Mouse (Mus musculus) hindbrain, embryonic 13.5 days (tissue): ENCODE measurements around the gene Hist1h4d. TPM values are rescaled to one million over a fixed set of nuclear protein-coding genes. Genes with fewer than 3 reads are reported as not detected.

Experiments used
- ATAC-seq: fragments of 200-750 bp; cut with Nextera tagmentation; 2 replicates; pipeline ENCODE4 v1.8.0; 2017; ENCODE audit warnings: moderate TSS enrichment; ENCODE audit not compliant: low FRiP score
- H3K27ac ChIP-seq: fragments of 300-500 bp; sonication (generic); 2 replicates; pipeline ENCODE4 v1.5.1; 2015; ENCODE audit warnings: inconsistent platforms, mild to moderate bottlenecking, moderate library complexity
- H3K27me3 ChIP-seq: fragments of 300-500 bp; sonication (generic); 2 replicates; pipeline ENCODE4 v1.6.1; 2015; ENCODE audit warnings: mild to moderate bottlenecking, inconsistent platforms
- H3K36me3 ChIP-seq: fragments of 300-500 bp; sonication (generic); 2 replicates; pipeline ENCODE4 v1.6.1; 2015; ENCODE audit warnings: mild to moderate bottlenecking, inconsistent platforms
- H3K4me1 ChIP-seq: fragments of 300-500 bp; sonication (generic); replicated peaks from 2 replicates; pipeline ENCODE4 v1.6.1; 2015; ENCODE audit warnings: inconsistent platforms
- H3K4me2 ChIP-seq: fragments of 300-500 bp; sonication (generic); 2 replicates; pipeline ENCODE4 v1.6.1; 2015; ENCODE audit warnings: inconsistent platforms, mild to moderate bottlenecking, moderate library complexity
- H3K4me3 ChIP-seq: fragments of 300-500 bp; sonication (generic); 2 replicates; pipeline ENCODE4 v1.5.1; 2015; ENCODE audit warnings: mild to moderate bottlenecking, inconsistent platforms
- H3K9ac ChIP-seq: fragments of 300-500 bp; sonication (generic); 2 replicates; pipeline ENCODE4 v1.6.1; 2015; ENCODE audit warnings: mild to moderate bottlenecking, inconsistent platforms
- H3K9me3 ChIP-seq: fragments of 300-500 bp; sonication (generic); 2 replicates; pipeline ENCODE4 v1.6.1; 2016; ENCODE audit warnings: inconsistent platforms
- WGBS: fragments of 180-500 bp; shearing (Covaris S2); methylation state at CpG from one replicate; pipeline ENCODE4 v1.1.7; 2015; 5-methylcytosine and 5-hydroxymethylcytosine counted together
- polyA plus RNA-seq: library from polyadenylated mRNA; unstranded; fragments of >200 nt; fragmentation: Nextera tagmentation; extraction: Ambion mirVana; gene quantifications from 2 replicates; pipeline ENCODE4 v1.2.1, GENCODE M21; 2015

Hist1h4d gene
- polyA plus RNA-seq, 1 experiment from 2014 or later = 52.6 TPM

DNA sequence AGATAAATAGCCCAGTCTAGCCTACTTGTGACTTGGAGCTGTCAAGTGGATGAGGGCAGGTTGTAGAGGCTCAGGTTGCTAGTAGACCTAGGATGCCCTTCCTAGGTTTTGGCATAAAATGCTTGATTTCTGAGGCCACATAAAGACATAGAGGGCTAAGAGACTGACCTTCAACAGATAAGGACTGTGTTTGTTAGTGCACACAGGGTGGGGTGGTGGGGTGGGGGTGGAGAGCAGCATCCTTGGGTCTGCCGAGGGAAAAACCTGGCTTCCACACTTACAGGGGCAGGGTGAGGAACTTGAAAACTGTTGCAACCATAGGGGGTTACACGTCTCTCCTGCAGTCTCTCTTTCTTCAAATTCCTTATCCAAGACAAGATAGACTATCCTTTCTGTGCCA lies 13.8 kb downstream of the Hist1h4d start:
- no peaks in the 10 kb centered on the region for H3K27me3 ChIP-seq
- 85% methylated on average over 2 of the region's 2 CpGs for WGBS
- H3K4me2 ChIP-seq = no peak overlapping the region
- H3K4me1 ChIP-seq = no peaks in the 10 kb centered on the region
- ATAC-seq = no peak
- no peak overlapping the region for H3K4me3 ChIP-seq
- H3K27ac ChIP-seq = no peak overlapping the region
- H3K9me3 ChIP-seq = no peaks in the 10 kb centered on the region
- no peaks in the 10 kb centered on the region for H3K36me3 ChIP-seq
- no peak overlapping the region for H3K9ac ChIP-seq

DNA sequence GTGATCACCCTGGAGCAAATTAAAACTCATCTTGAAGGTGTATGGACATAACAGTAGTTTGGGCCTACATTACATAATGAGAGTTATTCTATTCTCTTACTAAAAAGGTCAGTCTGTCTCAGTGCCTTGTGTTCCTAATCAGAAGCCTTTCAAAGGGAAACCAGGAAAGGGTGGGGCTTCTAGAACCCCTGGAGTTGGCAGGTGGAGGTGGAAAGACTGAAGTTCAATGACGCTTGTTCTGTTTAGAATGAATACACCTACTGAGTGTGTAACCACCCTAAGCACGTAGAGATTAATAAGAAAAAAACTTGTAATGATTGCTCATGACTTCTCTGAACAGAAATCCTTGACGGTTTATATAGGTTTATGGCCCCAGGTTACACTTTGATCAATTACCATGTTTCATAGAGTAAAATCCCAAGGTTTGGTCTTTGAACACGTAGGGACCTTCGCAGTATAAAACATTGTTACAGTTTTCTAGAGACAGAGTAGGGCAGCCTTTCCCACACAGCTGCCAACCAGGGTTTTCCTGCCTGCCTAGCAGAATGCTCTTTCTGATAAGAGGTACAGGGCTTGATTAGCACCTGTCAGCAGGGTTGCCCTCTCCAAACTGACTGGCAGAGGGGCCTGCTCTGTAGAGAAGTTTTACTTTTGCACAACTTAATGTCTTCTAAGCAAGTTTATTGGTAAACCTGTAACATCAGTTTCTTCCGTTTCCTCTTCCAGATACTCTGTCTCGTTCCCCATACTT lies 14.4 kb downstream of the Hist1h4d start:
- H3K9ac ChIP-seq = no peak overlapping the region
- no peak overlapping the region for H3K27ac ChIP-seq
- no peaks in the 10 kb centered on the region for H3K36me3 ChIP-seq
- H3K9me3 ChIP-seq = no peaks in the 10 kb centered on the region
- no peak overlapping the region for H3K4me3 ChIP-seq
- no peak overlapping the region for H3K4me2 ChIP-seq
- H3K27me3 ChIP-seq = no peaks in the 10 kb centered on the region
- H3K4me1 ChIP-seq = no peaks in the 10 kb centered on the region
- ATAC-seq = no peak
- 86% methylated on average over 7 of the region's 7 CpGs for WGBS

DNA sequence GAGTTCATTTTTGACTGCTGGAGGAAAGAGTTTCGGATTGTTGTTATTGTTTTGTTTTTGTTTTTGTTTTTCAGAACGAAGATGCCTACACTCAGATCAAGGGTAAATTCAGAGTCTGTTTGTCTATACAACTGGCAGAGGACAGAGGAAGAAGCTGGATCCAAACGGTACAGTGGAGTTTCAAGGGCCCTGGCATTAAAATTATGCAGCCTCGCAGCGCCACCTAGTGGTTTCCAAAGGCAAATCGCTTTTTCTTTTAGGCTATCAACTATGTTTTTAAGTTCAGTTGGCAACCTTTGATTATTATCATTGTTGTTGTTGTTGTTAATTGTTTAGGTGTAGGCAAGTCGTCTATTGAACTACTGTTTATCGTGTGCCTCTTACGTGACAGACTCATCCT lies 16.6 kb downstream of the Hist1h4d start:
- no peak overlapping the region for H3K4me3 ChIP-seq
- WGBS = 8% methylated on average over 9 of the region's 9 CpGs
- ATAC-seq = no peak
- no peak overlapping the region for H3K9ac ChIP-seq
- H3K4me2 ChIP-seq = no peak overlapping the region
- H3K27me3 ChIP-seq = no peaks in the 10 kb centered on the region
- H3K9me3 ChIP-seq = no peaks in the 10 kb centered on the region
- H3K36me3 ChIP-seq = no peaks in the 10 kb centered on the region
- H3K27ac ChIP-seq = no peak overlapping the region
- no peaks in the 10 kb centered on the region for H3K4me1 ChIP-seq

DNA sequence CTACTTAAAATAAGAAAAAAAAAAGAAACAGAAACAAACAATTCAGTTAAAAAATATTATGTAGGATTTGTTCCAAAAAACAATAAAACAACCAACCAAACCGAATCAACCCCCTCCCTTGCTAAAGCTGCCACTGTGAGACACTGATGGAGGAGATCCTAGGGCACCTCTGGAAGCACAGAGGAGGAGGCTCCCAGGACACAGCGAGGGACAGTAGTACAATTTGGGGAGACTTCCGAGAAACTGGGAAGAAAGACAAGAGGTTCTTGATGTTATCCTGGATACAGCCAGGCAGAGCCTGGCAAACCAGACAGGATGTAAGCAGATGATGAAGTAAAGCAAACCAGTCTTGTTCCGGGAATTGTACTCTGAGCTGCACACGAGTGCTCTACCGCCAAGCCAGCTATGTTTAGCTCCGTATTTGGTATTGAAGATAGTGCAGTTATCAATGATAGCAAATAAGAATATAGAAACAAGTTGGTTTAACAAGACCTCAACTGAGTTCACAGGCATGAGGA lies 21.8 kb downstream of the Hist1h4d start:
- WGBS = 86% methylated on average over 7 of the region's 7 CpGs
- no peaks in the 10 kb centered on the region for H3K9me3 ChIP-seq
- no peak overlapping the region for H3K4me3 ChIP-seq
- H3K36me3 ChIP-seq = no peaks in the 10 kb centered on the region
- no peaks in the 10 kb centered on the region for H3K4me1 ChIP-seq
- H3K27ac ChIP-seq = no peak overlapping the region
- no peak overlapping the region for H3K9ac ChIP-seq
- no peaks in the 10 kb centered on the region for H3K27me3 ChIP-seq
- no peak for ATAC-seq
- H3K4me2 ChIP-seq = no peak overlapping the region

DNA sequence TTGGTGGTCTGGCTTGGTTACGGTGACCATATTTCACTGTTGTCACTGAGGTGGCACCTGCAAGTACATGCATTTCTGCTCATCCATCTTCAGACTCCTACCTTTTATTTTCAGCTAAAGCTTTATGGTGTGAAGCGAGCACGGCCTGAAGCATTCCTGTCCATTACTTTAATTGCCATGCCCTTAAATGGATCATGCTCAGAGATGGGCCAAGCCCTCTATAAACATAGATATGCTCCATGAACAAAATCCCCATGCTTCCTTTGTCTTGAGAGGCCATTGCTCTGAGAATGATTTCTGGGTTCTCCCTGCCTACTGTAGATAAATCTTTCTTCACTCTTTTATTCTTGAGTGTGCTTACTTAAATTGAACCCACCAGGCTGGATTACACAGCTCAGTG lies 23.1 kb downstream of the Hist1h4d start:
- H3K36me3 ChIP-seq = no peaks in the 10 kb centered on the region
- no peak overlapping the region for H3K4me3 ChIP-seq
- H3K27ac ChIP-seq = no peak overlapping the region
- H3K4me1 ChIP-seq = no peaks in the 10 kb centered on the region
- 91% methylated on average over 3 of the region's 3 CpGs for WGBS
- H3K9ac ChIP-seq = no peak overlapping the region
- H3K9me3 ChIP-seq = no peaks in the 10 kb centered on the region
- H3K27me3 ChIP-seq = no peaks in the 10 kb centered on the region
- no peak for ATAC-seq
- H3K4me2 ChIP-seq = no peak overlapping the region

DNA sequence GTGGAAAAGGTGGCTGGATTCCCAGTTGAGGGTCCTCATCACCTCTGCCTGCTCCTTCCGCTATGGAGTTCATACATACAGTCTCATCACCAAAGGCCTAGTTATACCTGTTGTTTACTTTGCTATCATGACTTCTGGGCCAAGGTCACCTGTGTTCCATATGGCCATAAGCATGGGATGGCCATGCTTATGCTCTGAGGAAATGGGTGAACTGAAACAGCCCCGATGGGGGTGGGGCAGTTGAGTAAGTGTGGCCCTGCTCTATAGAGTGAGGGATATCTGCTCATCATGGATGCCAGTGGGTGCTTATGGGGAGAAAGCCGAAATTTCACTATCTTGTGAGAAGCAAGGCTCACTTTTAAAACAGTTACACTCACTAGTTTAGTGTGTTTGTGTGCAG lies 23.7 kb downstream of the Hist1h4d start:
- H3K9ac ChIP-seq = no peak overlapping the region
- no peak overlapping the region for H3K4me3 ChIP-seq
- no peaks in the 10 kb centered on the region for H3K4me1 ChIP-seq
- no peaks in the 10 kb centered on the region for H3K27me3 ChIP-seq
- H3K9me3 ChIP-seq = no peaks in the 10 kb centered on the region
- no peak overlapping the region for H3K4me2 ChIP-seq
- H3K36me3 ChIP-seq = no peaks in the 10 kb centered on the region
- ATAC-seq = no peak
- WGBS = 84% methylated on average over 3 of the region's 3 CpGs
- no peak overlapping the region for H3K27ac ChIP-seq

DNA sequence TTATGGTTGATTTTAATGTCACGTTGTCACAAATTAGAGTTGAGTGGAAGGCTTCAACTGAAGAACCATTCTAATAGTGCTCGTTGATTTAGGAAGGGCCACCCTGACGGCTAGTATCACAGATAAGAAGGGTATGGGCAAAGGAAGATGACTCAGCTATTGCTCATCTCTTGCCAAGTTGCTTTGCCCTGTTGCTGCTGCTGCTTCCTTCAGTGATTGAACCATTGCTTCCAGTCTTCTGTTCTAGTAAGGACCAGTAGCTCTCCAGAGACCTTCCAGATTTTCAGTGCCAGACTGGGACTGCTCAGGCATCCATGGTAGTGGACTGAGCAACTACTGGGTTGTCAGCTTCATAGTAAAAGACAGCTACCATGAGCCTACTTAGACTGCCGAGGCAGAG lies 27.8 kb downstream of the Hist1h4d start:
- Histone ChIP-seq H3K36me3 (no peaks in the 10 kb centered on the region), H3K9me3 (no peaks in the 10 kb centered on the region), H3K27ac (no peak overlapping the region), H3K9ac (no peak overlapping the region), H3K4me1 (no peaks in the 10 kb centered on the region), H3K4me2 (no peak overlapping the region), H3K27me3 (no peaks in the 10 kb centered on the region), H3K4me3 (no peak overlapping the region)
- ATAC-seq = no peak
- WGBS = 90% methylated on average over 4 of the region's 4 CpGs

DNA sequence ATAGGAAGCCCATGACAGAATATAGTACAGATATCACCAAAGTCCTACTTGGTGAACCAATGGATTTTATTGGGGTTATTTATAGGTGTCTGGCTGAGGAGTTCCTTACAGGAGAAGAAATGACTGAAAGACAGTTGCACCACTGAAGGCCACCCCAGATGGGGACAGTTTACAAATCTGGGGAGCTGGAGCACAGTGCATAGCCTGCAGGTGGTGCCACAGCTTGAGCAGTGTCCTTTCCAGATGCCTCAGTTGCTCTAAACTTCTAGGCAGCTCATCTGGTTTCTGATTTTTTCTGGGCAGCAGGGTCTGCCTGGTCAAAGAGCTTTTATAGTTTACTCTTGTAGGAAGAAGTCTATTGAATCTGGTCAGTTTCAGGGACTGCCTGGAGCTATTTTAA lies 28.4 kb downstream of the Hist1h4d start:
- Histone ChIP-seq H3K4me1 (no peaks in the 10 kb centered on the region), H3K36me3 (no peaks in the 10 kb centered on the region), H3K4me2 (no peak overlapping the region), H3K4me3 (no peak overlapping the region), H3K27ac (no peak overlapping the region), H3K9ac (no peak overlapping the region), H3K27me3 (no peaks in the 10 kb centered on the region), H3K9me3 (no peaks in the 10 kb centered on the region)
- no peak for ATAC-seq

DNA sequence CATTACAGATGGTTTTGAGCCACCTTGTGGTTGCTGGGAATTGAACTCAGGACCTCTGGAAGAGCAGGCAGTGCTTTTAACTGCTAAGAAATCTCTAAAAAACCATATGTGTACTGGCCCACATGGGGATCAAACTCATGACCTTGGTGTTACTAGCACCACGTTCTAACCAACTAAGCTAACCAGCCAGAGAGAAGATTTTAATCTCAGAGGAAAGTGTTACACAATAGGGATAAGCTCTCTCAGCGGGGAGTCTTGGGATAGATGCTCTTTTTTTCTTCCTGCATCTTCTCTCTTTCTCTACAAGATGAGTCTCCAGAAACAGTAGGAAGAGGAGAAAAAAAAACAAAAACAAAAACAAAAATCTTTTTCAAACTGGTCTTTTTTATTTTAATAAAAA lies 29.0 kb downstream of the Hist1h4d start:
- Histone ChIP-seq H3K27ac (no peak overlapping the region), H3K4me2 (no peak overlapping the region), H3K9ac (no peak overlapping the region), H3K4me3 (no peak overlapping the region), H3K27me3 (no peaks in the 10 kb centered on the region), H3K9me3 (no peaks in the 10 kb centered on the region), H3K4me1 (no peaks in the 10 kb centered on the region), H3K36me3 (no peaks in the 10 kb centered on the region)
- no peak for ATAC-seq
- 77% methylated on average over 2 of the region's 2 CpGs for WGBS

DNA sequence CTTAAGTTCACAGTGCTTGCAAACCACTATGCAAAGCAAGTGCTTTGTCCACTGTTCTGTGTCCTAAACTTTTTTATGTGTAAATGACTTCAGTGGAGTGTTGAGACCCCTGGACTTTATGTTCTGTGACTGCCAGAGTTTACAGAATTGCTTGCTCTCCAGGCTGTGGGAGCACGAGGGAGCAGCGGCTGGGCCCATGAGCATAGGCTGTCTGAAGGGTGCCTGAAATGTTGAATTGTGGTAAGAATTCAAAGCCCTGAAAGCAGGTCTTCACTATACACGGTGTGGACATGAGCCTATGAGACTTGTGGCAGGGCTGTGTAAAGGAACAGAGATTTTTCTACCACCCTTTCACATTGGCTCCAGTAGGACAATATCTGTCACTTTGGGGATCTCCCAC lies 30.2 kb downstream of the Hist1h4d start:
- H3K9me3 ChIP-seq = no peaks in the 10 kb centered on the region
- H3K4me2 ChIP-seq = no peak overlapping the region
- ATAC-seq = no peak
- no peak overlapping the region for H3K27ac ChIP-seq
- H3K27me3 ChIP-seq = no peaks in the 10 kb centered on the region
- no peak overlapping the region for H3K9ac ChIP-seq
- H3K4me1 ChIP-seq = no peaks in the 10 kb centered on the region
- H3K36me3 ChIP-seq = no peaks in the 10 kb centered on the region
- no peak overlapping the region for H3K4me3 ChIP-seq
- 96% methylated on average over 3 of the region's 3 CpGs for WGBS

DNA sequence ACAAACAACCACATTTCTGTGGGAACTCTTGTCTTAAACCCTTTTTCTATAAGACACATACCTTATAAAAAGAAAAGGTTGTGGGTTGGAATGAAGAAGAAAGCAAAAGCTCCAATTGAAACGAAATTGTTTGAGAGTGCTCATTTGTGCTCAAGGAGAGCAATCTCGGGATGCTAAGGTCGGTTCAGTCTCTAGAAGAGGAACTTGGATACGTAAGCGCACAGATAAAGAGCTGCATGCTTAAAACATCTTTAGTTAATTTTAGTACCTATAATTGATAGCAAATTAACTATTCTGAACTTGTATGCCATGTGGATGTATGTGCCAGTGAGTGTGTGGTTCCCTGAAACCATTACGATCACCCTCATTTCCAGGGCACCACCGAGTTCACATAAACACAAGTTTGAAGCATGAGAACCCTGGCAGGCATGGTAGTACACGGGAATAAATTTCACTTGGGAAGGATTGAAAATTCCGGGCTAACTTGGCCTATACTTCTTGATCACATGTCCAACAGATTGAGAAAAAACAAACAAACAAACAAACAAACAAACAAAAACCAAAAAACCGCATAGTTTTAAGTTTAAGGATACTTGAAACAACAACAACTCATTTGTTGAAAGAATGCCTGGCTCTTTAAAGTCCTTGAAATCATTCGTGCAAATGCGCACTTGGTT lies 38.8 kb downstream of the Hist1h4d start:
- peak overlapping the region; percentile 99 for H3K4me2 ChIP-seq
- no peak for ATAC-seq
- peak overlapping the region; percentile 63 for H3K4me3 ChIP-seq
- H3K36me3 ChIP-seq = no peaks in the 10 kb centered on the region
- H3K27me3 ChIP-seq = no peaks in the 10 kb centered on the region
- H3K27ac ChIP-seq = peak overlapping the region; percentile 92
- no peaks in the 10 kb centered on the region for H3K9me3 ChIP-seq
- 59% methylated on average over 12 of the region's 12 CpGs for WGBS
- peak overlapping the region; percentile 73 for H3K9ac ChIP-seq
- H3K4me1 ChIP-seq = peaks cover 15% of the 10 kb centered on the region

DNA sequence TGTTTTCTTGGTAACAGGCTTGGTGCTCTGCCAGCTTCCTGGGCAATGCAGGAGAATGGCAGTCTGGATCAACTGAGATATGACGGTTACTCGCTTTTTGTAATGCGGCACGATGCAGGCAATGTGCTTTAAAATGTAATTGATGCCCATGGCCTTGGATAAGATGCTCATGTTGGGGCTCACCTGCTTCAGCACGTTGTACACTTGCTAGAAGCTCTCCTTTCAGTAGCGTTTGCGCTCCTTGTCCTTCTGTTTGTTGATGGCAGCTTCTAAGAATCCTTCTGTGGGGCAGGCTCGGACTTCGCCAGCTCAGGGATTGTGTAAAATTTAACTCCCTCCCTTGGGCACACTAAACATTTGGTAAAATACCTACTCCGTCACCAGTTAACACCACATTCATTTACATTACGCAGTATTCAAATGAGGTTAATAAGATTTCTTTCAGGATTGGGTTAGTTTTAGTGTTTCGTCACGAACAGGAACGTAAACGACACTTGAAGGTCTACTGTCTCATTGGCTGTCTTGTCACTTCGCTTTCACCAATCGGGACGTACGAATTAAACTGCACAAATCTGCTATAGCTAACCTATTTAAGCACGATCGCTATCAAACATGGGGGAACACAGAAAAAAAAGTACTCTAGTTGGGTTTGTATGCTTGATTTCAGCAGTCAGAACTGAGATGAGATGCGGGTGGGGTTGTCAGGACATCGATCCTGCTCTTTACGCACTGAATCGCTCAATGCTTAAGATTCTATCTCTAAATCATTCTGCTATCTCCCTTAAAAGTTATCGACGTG lies 39.5 kb downstream of the Hist1h4d start, which contains the start of gene Hist1h2be:
Hist1h2be (minus strand) TSS at position 392 of the 799 bp plus-strand sequence.
- no peaks in the 10 kb centered on the region for H3K27me3 ChIP-seq
- ATAC-seq = peak; percentile 90
- H3K4me1 ChIP-seq = peaks cover 15% of the 10 kb centered on the region
- peak within 1 kb of the TSS; percentile 63 for H3K4me3 ChIP-seq
- H3K9me3 ChIP-seq = no peaks in the 10 kb centered on the region
- H3K36me3 ChIP-seq = no peaks in the 10 kb centered on the region
- H3K27ac ChIP-seq = peak within 1 kb of the TSS; percentile 96
- peak within 1 kb of the TSS; percentile 88 for H3K9ac ChIP-seq
- WGBS = under 1% methylated on average over 27 of the region's 27 CpGs
- peak within 1 kb of the TSS; percentile 99 for H3K4me2 ChIP-seq
